10 mouse cellular contexts compared by ENCODE assay signal in genomic region chr14:59736861-59737700, GRCm38 (mm10).
DNase-seq lines count a peak whose midpoint lies in the region; ATAC-seq and TF ChIP-seq lines count a peak whose summit lies in the region.
"Had no signal": no experiment of that assay in that cellular context is flagged by ENCODE, and none has a peak within 500 bp of the region (broad histone marks: within the 10 kb centered on the region; RNA-seq: fewer than 3 reads in every experiment).

No protein-coding gene starts in this region.

- H3K27me3 ChIP-seq in hindbrain, embryonic 13.5 days: peaks cover 74% of the 10 kb centered on the region
- no peaks in the 10 kb centered on the region for H3K27me3 ChIP-seq in midbrain, postnatal 0 days (ENCODE audit: insufficient read depth, low read length)
- no peaks in the 10 kb centered on the region; the same call in 1 of the 2 replicates for H3K27me3 ChIP-seq in heart, embryonic 12.5 days (replicated peaks)
- H3K27me3 ChIP-seq: embryonic facial prominence, embryonic 13.5 days had no signal

- TF ChIP-seq CTCF in midbrain, postnatal 0 days (IDR thresholded peaks at IDR 0.05): no peak

- no peak overlapping the region for H3K4me3 ChIP-seq in hindbrain, embryonic 13.5 days
- H3K4me3 ChIP-seq in midbrain, postnatal 0 days (ENCODE audit: low read depth, low read length): no peak overlapping the region
- H3K4me3 ChIP-seq in heart, embryonic 12.5 days: no peak overlapping the region
- H3K4me3 ChIP-seq: embryonic facial prominence, embryonic 13.5 days had no signal

- 12% methylated on average over 9 of the region's 9 CpGs for WGBS in hindbrain, embryonic 13.5 days
- 29% methylated on average over 9 of the region's 9 CpGs for WGBS in midbrain, postnatal 0 days
- 61% methylated on average over 9 of the region's 9 CpGs for WGBS in heart, embryonic 12.5 days

- H3K9me3 ChIP-seq in hindbrain, embryonic 13.5 days: no peaks in the 10 kb centered on the region
- no peaks in the 10 kb centered on the region for H3K9me3 ChIP-seq in midbrain, postnatal 0 days (ENCODE audit: low read length)
- no peaks in the 10 kb centered on the region for H3K9me3 ChIP-seq in heart, embryonic 12.5 days (replicated peaks)
- H3K9me3 ChIP-seq: embryonic facial prominence, embryonic 13.5 days had no signal

- H3K36me3 ChIP-seq in hindbrain, embryonic 13.5 days: no peaks in the 10 kb centered on the region
- no peaks in the 10 kb centered on the region for H3K36me3 ChIP-seq in midbrain, postnatal 0 days (ENCODE audit: insufficient read depth, low read length)
- H3K36me3 ChIP-seq in heart, embryonic 12.5 days: no peaks in the 10 kb centered on the region
- H3K36me3 ChIP-seq: embryonic facial prominence, embryonic 13.5 days had no signal

- no peak overlapping the region for H3K4me2 ChIP-seq in hindbrain, embryonic 13.5 days
- H3K4me2 ChIP-seq in midbrain, postnatal 0 days (ENCODE audit: low read depth, low read length, poor library complexity, severe bottlenecking): no peak overlapping the region
- no peak overlapping the region for H3K4me2 ChIP-seq in heart, embryonic 12.5 days
- H3K4me2 ChIP-seq: embryonic facial prominence, embryonic 13.5 days had no signal

- H3K4me1 ChIP-seq in hindbrain, embryonic 13.5 days (replicated peaks): peaks cover 18% of the 10 kb centered on the region
- 0 out of 2 replicates have a peak, but pooled peaks cover 5% of the 10 kb centered on the region for H3K4me1 ChIP-seq in midbrain, postnatal 0 days (ENCODE audit: insufficient read depth, low read length)
- H3K4me1 ChIP-seq in heart, embryonic 12.5 days (replicated peaks): peaks cover 15% of the 10 kb centered on the region; the same call in 1 of the 2 replicates

- H3K9ac ChIP-seq in hindbrain, embryonic 13.5 days: no peak overlapping the region
- 0 out of 2 replicates have a peak overlapping the region, but pooled peaks have one; percentile 8 for H3K9ac ChIP-seq in midbrain, postnatal 0 days (replicated peaks; ENCODE audit: low read length, poor library complexity, severe bottlenecking)
- no peak overlapping the region for H3K9ac ChIP-seq in heart, embryonic 12.5 days
- H3K9ac ChIP-seq: embryonic facial prominence, embryonic 13.5 days had no signal

- peak; percentile 21 to 37 for DNase-seq in cerebellum, postnatal 14 days
- no peak for DNase-seq in cerebellum, adult 18-20 months
- DNase-seq in embryo, embryonic 9.5 days (ENCODE audit: extremely low spot score): peak; percentile 58
- DNase-seq in midbrain, postnatal 0 days (ENCODE audit: low spot score): peak; percentile 78
- no peak for DNase-seq in urinary bladder, postnatal 10 days (ENCODE audit: low spot score)
- DNase-seq: lung, postnatal 4 days had no signal

- ATAC-seq in hindbrain, embryonic 13.5 days (ENCODE audit: low FRiP score): peak; percentile 89
- ATAC-seq in midbrain, postnatal 0 days (ENCODE audit: low FRiP score): peak; percentile 49; the same call in 1 of the 2 replicates
- no peak for ATAC-seq in erythroid progenitor cell, adult 5-6 weeks (replicated peaks; ENCODE audit: low FRiP score, poor library complexity, severe bottlenecking)
- ATAC-seq in heart, embryonic 12.5 days (ENCODE audit: insufficient number of reproducible peaks, low FRiP score): no peak

- H3K27ac ChIP-seq in hindbrain, embryonic 13.5 days: peak overlapping the region; percentile 40
- H3K27ac ChIP-seq in midbrain, postnatal 0 days (ENCODE audit: low read depth, low read length): no peak overlapping the region
- no peak overlapping the region for H3K27ac ChIP-seq in heart, embryonic 12.5 days (ENCODE audit: poor library complexity, severe bottlenecking)
- H3K27ac ChIP-seq: embryonic facial prominence, embryonic 13.5 days had no signal

Comparison
In these comparisons a context has a peak if more than half of its experiments do, and no peak if none do; other contexts are left out.
1. DNase-seq: peak in cerebellum, postnatal 14 days (2 of 2), embryo, embryonic 9.5 days (single experiment) and midbrain, postnatal 0 days (single experiment); none in cerebellum, adult 18-20 months (0 of 2) and urinary bladder, postnatal 10 days (single experiment).
2. ATAC-seq: peak in hindbrain, embryonic 13.5 days (single experiment) and midbrain, postnatal 0 days (single experiment); none in erythroid progenitor cell, adult 5-6 weeks (single experiment) and heart, embryonic 12.5 days (single experiment).